Mouse (Mus musculus) testis, adult 2 months (tissue): ENCODE measurements around the gene Guk1. TPM values are rescaled to one million over a fixed set of nuclear protein-coding genes. Genes with fewer than 3 reads are reported as not detected.

Experiments
- H3K27ac ChIP-seq: fragments of 200-500 bp; 2 replicates; pipeline ENCODE4 v1.5.1; 2012; ENCODE audit warnings: low read depth, low read length; ENCODE audit not compliant: control insufficient read depth, insufficient read depth
- H3K27me3 ChIP-seq: fragments of 200-500 bp; 2 replicates; pipeline ENCODE4 v1.6.1; 2012; ENCODE audit warnings: mild to moderate bottlenecking, low read length, moderate library complexity; ENCODE audit not compliant: control insufficient read depth, insufficient read depth
- H3K36me3 ChIP-seq: fragments of 200-500 bp; 2 replicates; pipeline ENCODE4 v1.6.1; 2012; ENCODE audit warnings: mild to moderate bottlenecking, low read length; ENCODE audit not compliant: control insufficient read depth, insufficient read depth
- H3K4me1 ChIP-seq: fragments of 200-500 bp; 2 replicates; pipeline ENCODE4 v1.6.1; 2012; ENCODE audit warnings: low read length; ENCODE audit not compliant: control insufficient read depth, insufficient read depth
- H3K4me3 ChIP-seq: fragments of 200-500 bp; 2 replicates; pipeline ENCODE4 v1.5.1; 2012; ENCODE audit warnings: low read depth, mild to moderate bottlenecking, low read length, moderate library complexity, mixed read lengths; ENCODE audit not compliant: control insufficient read depth
- CTCF ChIP-seq: fragments of 200-500 bp; IDR thresholded peaks from 2 replicates; pipeline ENCODE4 v1.5.1; 2012; ENCODE audit warnings: low read depth, mild to moderate bottlenecking, inconsistent platforms, low read length, moderate library complexity; ENCODE audit not compliant: control insufficient read depth, insufficient read depth, insufficient replicate concordance
- POLR2A ChIP-seq: fragments of 200-500 bp; IDR thresholded peaks from 2 replicates; pipeline ENCODE4 v1.6.1; 2012; ENCODE audit warnings: low read depth, mild to moderate bottlenecking, inconsistent platforms, low read length, moderate library complexity; ENCODE audit not compliant: control insufficient read depth
- polyA plus RNA-seq: library from polyadenylated mRNA; depleted of rRNA; stranded (reverse); fragments of >200 nt; gene quantifications from 2 replicates; pipeline ENCODE4 v1.2.3, GENCODE M21; 2012

The Guk1 gene
- polyA plus RNA-seq, 1 experiment: 168 TPM

- Histone ChIP-seq H3K27me3 (no peaks in the 10 kb centered on the region), H3K4me3 (peak overlapping the region; percentile 98), H3K4me1 (peaks cover 7% of the 10 kb centered on the region), H3K36me3 (no peaks in the 10 kb centered on the region; the same call in 1 of the 2 replicates), H3K27ac (peak overlapping the region; percentile 39; the same call in 1 of the 2 replicates)
- TF ChIP-seq CTCF: peak; percentile 57; the same call in 1 of the 2 replicates
- no peak for TF ChIP-seq POLR2A
These were observed 17.0 kb upstream of the Guk1 start for GRCm38 (mm10) chr11:59209003-59209441.

- H3K36me3 ChIP-seq: no peaks in the 10 kb centered on the region; the same call in 1 of the 2 replicates
These were observed 16.3 kb upstream of the Guk1 start, which contains the start of gene 2310033P09Rik for GRCm38 (mm10) chr11:59208153-59208831. 2310033P09Rik (plus strand) TSS chr11:59208321.

GRCm38 (mm10) chr11:59202081-59202995 lies 10.3 kb upstream of the Guk1 start, which contains the start of gene Mrpl55:
Mrpl55 (plus strand) TSS chr11:59202486.
- H3K27me3 ChIP-seq: no peaks in the 10 kb centered on the region
- TF ChIP-seq CTCF: no peak
- peak; percentile 64; the same call in 1 of the 2 replicates for TF ChIP-seq POLR2A
- H3K4me3 ChIP-seq: peak within 1 kb of the TSS; percentile 100
- H3K4me1 ChIP-seq: peaks cover 14% of the 10 kb centered on the region
- no peaks in the 10 kb centered on the region; the same call in 1 of the 2 replicates for H3K36me3 ChIP-seq
- H3K27ac ChIP-seq: peak within 1 kb of the TSS; percentile 74

More at GRCm38 (mm10) chr11:59208153-59208831, 16.3 kb upstream of the Guk1 start, which contains the start of gene 2310033P09Rik:
- H3K27ac ChIP-seq: peak within 1 kb of the TSS; percentile 96
- TF ChIP-seq POLR2A (peak; percentile 94), CTCF (peak; percentile 18; the same call in 1 of the 2 replicates)
- H3K27me3 ChIP-seq: no peaks in the 10 kb centered on the region
- H3K4me1 ChIP-seq: peaks cover 7% of the 10 kb centered on the region
- H3K4me3 ChIP-seq: peak within 1 kb of the TSS; percentile 98

GRCm38 (mm10) chr11:59201216-59202002 lies 9.4 kb upstream of the Guk1 start:
- no peak for TF ChIP-seq POLR2A
- no peak for TF ChIP-seq CTCF
- H3K4me1 ChIP-seq: peaks cover 14% of the 10 kb centered on the region
- H3K36me3 ChIP-seq: no peaks in the 10 kb centered on the region
- H3K27ac ChIP-seq: peak overlapping the region; percentile 61
- peak overlapping the region; percentile 100 for H3K4me3 ChIP-seq
- H3K27me3 ChIP-seq: no peaks in the 10 kb centered on the region

- Histone ChIP-seq H3K36me3 (no peaks in the 10 kb centered on the region), H3K4me3 (no peak overlapping the region), H3K27ac (no peak overlapping the region), H3K4me1 (peaks cover 3% of the 10 kb centered on the region; the same call in 1 of the 2 replicates), H3K27me3 (no peaks in the 10 kb centered on the region)
- TF ChIP-seq POLR2A: no peak
- TF ChIP-seq CTCF: no peak
These were observed 4.2 kb upstream of the Guk1 start for GRCm38 (mm10) chr11:59196230-59196629.

GRCm38 (mm10) chr11:59191231-59192058 lies 567 bp downstream of the Guk1 start:
- H3K4me1 ChIP-seq: no peaks in the 10 kb centered on the region
- peak overlapping the region; percentile 91 for H3K4me3 ChIP-seq
- no peaks in the 10 kb centered on the region for H3K27me3 ChIP-seq
- H3K27ac ChIP-seq: peak overlapping the region; percentile 95
- TF ChIP-seq CTCF (no peak), POLR2A (peak; percentile 86)
- H3K36me3 ChIP-seq: no peaks in the 10 kb centered on the region
